Mouse (Mus musculus) adrenal gland (tissue): Measurements from ENCODE around the gene Tmcc2.

ENCODE experiments used
- intact Hi-C: fragments of 180-260 bp; cut with DNase I; formaldehyde crosslinking; loops from one replicate; pipeline ENCODE4 v1.15.1; 2025

Tmcc2 gene

DNA sequence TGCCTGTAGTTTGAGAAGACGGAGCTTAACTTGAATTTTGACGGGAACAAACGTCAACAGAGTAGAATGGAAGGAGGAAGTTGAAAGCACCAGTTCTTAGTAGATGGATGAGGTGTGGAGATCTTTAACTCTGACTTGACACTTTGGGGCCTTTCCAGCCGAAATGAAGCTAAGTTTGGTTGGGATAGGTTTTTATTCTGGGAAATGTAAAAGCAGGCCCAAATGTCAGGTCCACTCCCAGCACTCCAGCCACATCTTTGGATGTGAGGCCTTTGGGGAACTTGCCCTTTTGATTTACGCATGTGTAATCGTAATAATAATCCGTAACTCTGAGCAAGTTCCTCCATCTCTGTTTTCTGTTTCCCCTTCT is 74.5 kb downstream of the Tmcc2 start:
- intact Hi-C loops = no loop called here

DNA sequence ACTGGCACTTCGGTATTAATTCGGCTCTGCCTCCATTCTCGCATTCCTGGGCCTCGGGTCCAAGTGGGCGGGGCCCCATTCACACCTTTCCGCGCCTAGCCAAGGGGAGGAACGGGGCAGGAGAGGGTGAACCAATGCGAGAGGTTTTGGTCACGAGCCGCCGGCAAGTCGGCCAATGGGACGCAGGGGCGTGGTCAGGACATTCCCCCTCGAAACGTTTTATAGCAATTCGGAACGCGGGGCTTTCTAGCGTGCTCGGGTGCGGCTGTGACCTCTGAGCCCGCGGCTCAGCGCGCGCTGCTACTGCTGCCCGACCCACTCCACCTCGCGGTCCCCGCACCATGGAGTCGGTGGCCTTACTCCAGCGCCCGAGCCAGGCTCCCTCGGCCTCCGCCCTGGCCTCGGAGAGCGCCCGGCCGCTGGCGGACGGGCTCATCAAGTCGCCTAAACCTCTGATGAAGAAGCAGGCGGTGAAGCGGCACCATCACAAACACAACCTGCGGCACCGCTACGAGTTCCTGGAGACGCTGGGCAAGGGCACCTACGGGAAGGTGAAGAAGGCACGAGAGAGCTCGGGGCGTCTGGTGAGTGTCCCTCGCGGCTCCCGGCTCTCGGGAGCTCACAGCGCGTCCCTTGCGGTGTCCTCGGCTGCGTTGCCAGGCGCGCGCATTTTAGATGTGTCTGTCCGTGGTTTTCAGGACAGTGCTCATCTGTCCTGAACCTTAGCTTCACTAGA is 75.0 kb downstream of the Tmcc2 start, which contains the start of gene Nuak2:
TSS of gene Nuak2 (plus strand) at position 238 of the 736 bp plus-strand sequence.
- intact Hi-C loops = no loop called here

DNA sequence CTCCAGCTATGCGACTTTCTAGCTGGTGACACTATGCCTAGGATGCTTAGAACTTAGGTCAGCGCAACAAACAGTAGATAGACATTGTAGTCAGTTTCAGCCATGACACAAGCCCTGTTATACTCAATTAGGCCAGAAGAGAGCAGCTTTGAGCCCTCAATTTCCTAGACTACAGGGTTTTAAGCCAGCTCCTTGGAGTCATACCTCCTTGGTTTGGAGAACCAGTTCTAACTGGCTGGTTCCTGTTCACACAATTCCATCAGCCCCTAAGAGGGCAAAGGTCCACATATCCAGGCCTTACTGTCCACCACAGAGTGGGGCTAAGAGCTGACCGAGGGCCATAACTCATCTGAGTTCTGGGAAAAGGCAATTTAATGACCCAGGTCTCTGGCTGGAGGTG is 78.4 kb downstream of the Tmcc2 start:
- intact Hi-C loops = loop anchor here (1.0 kb wide), 1 partner anchor 42 kb away; no protein-coding TSS in a partner anchor

DNA sequence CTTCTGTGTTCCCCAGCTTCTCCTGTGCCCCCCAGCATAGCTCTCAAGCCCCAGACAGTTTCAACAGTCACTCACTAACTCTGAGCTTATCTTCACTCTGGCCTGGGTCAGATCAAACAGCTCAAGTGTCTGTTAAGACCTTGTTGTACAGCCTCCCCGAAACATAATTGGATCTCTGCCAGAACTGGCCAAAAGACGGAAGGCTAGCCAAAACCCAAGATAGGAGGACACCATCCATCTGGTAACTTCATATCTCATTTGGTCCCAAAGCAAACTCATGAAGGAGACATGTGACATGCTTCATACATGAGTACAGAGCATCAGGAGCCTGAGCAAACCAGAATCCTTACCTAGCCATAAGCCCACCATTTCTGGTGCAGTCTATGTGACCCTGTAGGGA is 79.0 kb downstream of the Tmcc2 start:
- intact Hi-C loops = loop anchor here (1.0 kb wide), 1 partner anchor 42 kb away; no protein-coding TSS in a partner anchor

DNA sequence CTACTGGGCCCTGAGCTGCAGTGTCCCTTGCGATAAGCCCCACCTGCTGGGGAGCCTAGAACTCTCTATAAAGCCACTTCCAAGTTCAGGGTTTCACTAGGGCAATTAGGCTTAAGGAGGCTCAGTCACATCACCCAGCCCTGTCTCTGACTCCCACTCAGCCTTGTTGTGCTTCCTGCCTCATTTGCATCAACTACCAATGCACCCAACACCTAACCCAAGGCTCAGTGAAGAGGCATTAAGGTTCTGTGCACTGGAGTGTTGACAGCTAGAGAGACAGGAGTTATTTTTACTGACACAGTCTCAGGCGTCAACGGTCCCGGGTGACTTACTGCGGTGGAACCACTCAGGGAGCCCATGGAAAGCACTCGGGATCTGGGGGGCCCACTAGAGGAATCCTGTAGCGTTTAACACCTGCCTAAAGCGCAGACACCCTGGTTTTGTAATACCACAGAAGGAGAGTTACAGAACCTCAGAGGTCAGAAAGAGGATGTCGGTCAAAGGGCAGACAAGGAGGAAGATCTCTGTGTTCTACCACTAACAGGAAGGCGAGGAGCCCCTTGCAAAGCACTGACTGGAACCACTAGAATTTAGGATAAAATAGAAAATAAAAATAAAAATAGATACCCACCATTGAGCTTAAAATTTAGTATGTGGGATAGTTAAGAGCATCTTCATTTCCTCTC is 79.8 kb downstream of the Tmcc2 start:
- intact Hi-C loops = no loop called here

DNA sequence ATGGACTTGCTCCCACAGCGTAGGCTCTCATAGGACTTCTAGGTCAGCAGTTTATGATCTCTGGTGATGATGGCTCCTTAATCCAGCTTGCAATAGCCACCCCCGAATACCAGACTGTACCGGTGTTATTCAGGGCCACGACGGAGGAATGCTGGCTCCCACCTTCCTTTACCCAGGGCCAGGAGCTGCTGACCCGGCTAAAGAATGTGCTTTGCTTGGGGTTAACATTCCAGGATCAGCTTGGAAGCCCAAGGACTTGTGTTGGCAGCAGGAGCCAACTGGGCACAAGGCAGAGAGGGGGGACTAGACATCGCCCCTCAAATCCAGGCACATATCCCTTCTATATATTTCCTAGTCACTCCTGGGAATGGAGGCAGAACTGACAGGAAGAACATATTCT is 80.3 kb downstream of the Tmcc2 start:
- intact Hi-C loops = no loop called here

DNA sequence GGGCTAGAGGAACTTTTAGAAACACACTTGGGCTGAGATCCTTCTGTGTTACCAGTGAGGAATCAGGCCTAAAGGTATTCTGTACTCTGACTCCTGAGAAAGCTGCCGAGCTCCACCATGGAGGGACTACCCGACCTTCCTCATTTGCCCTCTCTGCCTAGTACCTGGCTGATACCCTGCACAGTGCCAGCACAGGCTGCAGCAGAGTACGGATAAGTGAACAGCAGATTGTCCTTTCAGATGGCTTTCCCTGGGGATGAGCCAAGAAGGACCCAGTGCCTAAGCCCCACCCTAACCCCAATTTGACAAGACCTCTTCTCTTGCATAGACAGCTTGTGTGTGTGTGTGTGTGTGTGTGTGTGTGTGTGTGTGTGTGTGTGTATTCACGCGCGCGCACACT is 82.4 kb downstream of the Tmcc2 start:
- intact Hi-C loops = loop anchor here (5.0 kb wide), 1 partner anchor 151 kb away; no protein-coding TSS in a partner anchor

DNA sequence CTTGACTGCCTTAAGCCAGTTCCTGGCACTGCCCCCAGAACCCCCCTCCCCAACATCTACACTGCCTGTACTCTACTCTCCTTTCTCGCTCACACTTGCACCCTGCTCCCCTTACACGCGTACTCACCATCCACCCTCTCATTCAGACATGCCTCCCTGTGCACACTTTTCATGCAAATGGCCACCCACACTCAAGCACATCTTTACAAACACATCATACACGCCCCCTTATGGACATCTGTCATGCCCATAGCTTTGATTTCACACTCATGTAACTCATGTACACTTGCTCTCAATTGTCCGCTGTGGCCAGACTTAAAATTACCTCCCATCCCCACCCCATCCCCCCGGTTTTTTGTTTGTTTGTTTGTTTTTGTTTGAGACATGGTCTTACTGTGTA is 83.1 kb downstream of the Tmcc2 start:
- intact Hi-C loops = loop anchor here (5.0 kb wide), 1 partner anchor 151 kb away; no protein-coding TSS in a partner anchor

DNA sequence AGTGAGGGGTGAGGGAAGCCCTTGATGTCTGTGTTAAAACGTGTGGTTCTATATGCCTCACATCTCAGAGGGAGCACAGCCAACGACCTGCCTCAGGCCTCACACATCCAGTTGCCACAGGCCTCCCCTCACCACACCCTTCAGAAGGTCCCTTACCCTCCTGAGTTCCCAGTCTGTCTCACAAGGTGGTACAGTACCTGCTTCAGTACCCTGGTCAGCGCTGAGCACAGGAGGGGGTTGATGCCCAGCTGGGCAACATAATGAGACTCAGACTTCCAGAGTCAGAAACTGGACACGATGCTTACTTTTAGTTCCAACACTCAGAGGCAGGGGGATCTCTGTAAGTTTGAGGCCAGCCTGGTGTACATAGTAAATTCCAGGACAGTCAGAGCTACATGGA is 84.3 kb downstream of the Tmcc2 start:
- intact Hi-C loops = loop anchor here (5.0 kb wide), 1 partner anchor 150 kb away; no protein-coding TSS in a partner anchor
